13 mouse cellular contexts compared by ENCODE assay signal in genomic region chr17:44669985-44670384, GRCm38 (mm10).
DNase-seq lines count a peak whose midpoint lies in the region; ATAC-seq lines count a peak whose summit lies in the region.
"Had no signal": no experiment of that assay in that cellular context is flagged by ENCODE, and none has a peak within 500 bp of the region (broad histone marks: within the 10 kb centered on the region; RNA-seq: fewer than 3 reads in every experiment).

No protein-coding gene starts in this region.

- peak overlapping the region; percentile 40; the same call in 1 of the 2 replicates for H3K27ac ChIP-seq in embryonic facial prominence, embryonic 15.5 days (replicated peaks)
- no peak overlapping the region for H3K27ac ChIP-seq in hindbrain, embryonic 16.5 days (ENCODE audit: low read depth, low read length)

- no peaks in the 10 kb centered on the region for H3K9me3 ChIP-seq in embryonic facial prominence, embryonic 15.5 days (replicated peaks)
- H3K9me3 ChIP-seq in hindbrain, embryonic 16.5 days (ENCODE audit: control insufficient read depth, low read length), result no peaks in the 10 kb centered on the region

- ATAC-seq in embryonic facial prominence, embryonic 15.5 days (ENCODE audit: insufficient number of reproducible peaks, low FRiP score, low TSS enrichment, low read depth), result no peak
- ATAC-seq in hindbrain, embryonic 16.5 days, result no peak
- peak; percentile 28; the same call in 1 of the 2 replicates for ATAC-seq in monocyte, adult 5-6 weeks (replicated peaks; ENCODE audit: insufficient number of reproducible peaks, low FRiP score, low TSS enrichment, poor library complexity, severe bottlenecking)
- ATAC-seq in CD4-positive, CD25-positive, alpha-beta regulatory T cell, adult 4 months, result no peak

- no peak overlapping the region for H3K9ac ChIP-seq in embryonic facial prominence, embryonic 15.5 days
- H3K9ac ChIP-seq in hindbrain, embryonic 16.5 days (ENCODE audit: low read depth, low read length), result no peak overlapping the region

- intact Hi-C loops in left cerebral cortex, postnatal 4 days (cut with DNase I), result no loop called here

- H3K4me1 ChIP-seq in embryonic facial prominence, embryonic 15.5 days, result 0 out of 2 replicates have a peak, but pooled peaks cover 11% of the 10 kb centered on the region
- 0 out of 2 replicates have a peak, but pooled peaks cover 5% of the 10 kb centered on the region for H3K4me1 ChIP-seq in hindbrain, embryonic 16.5 days (ENCODE audit: control insufficient read depth, insufficient read depth, low read depth, low read length)

- 36% methylated on average over 11 of the region's 11 CpGs for WGBS in embryonic facial prominence, embryonic 15.5 days
- 32% methylated on average over 11 of the region's 11 CpGs for WGBS in hindbrain, embryonic 16.5 days

- no peaks in the 10 kb centered on the region for H3K36me3 ChIP-seq in embryonic facial prominence, embryonic 15.5 days
- no peaks in the 10 kb centered on the region for H3K36me3 ChIP-seq in hindbrain, embryonic 16.5 days (ENCODE audit: control insufficient read depth, insufficient read depth, low read length)

- no peaks in the 10 kb centered on the region for H3K27me3 ChIP-seq in embryonic facial prominence, embryonic 15.5 days
- no peaks in the 10 kb centered on the region for H3K27me3 ChIP-seq in hindbrain, embryonic 16.5 days (replicated peaks; ENCODE audit: control insufficient read depth, insufficient read depth, low read length)

- peak; percentile 31 for DNase-seq in left cerebral cortex, postnatal 4 days
- no peak for DNase-seq in left cerebral cortex, adult 18-20 months (ENCODE audit: low spot score in 2 of 2)
- no peak for DNase-seq in cerebellum, adult 11-12 months
- no peak for DNase-seq in spleen, postnatal 4 days (ENCODE audit: low spot score in 2 of 2)
- DNase-seq: cerebellum, postnatal 25 days; heart, postnatal 14 days; kidney, postnatal 25 days had no signal

- no peak overlapping the region; the same call in 1 of the 2 replicates for H3K4me2 ChIP-seq in embryonic facial prominence, embryonic 15.5 days (replicated peaks)
- peak overlapping the region; percentile 31 for H3K4me2 ChIP-seq in hindbrain, embryonic 16.5 days (ENCODE audit: low read length)

- H3K4me3 ChIP-seq in embryonic facial prominence, embryonic 15.5 days (replicated peaks), result no peak overlapping the region
- no peak overlapping the region; the same call in 1 of the 2 replicates for H3K4me3 ChIP-seq in hindbrain, embryonic 16.5 days (ENCODE audit: low read length)
- H3K4me3 ChIP-seq: erythroblast, embryonic 14.5 days; myocyte had no signal
